Mouse (Mus musculus) MEL (cell line): ENCODE measurements around the gene Gm20388. TPM values are rescaled to one million over a fixed set of nuclear protein-coding genes. Genes with fewer than 3 reads are reported as not detected.

Source experiments
- DNase-seq: peaks from one replicate; pipeline ENCODE4 v3.0.0; 2011; ENCODE audit warnings: low read depth, low spot score
- H3K27ac ChIP-seq: 2 replicates; pipeline ENCODE4 v1.5.1; 2012; ENCODE audit warnings: low read depth, mild to moderate bottlenecking, control low read depth, low read length, moderate library complexity; ENCODE audit not compliant: control insufficient read depth
- H3K27me3 ChIP-seq, 2 experiments: fragments of 150-350 bp in 1 of 2; sonication (generic) in 1 of 2; 2 replicates each; pipeline ENCODE4 v1.6.1; 2012; ENCODE audit warnings: low read length in 2 of 2, mild to moderate bottlenecking in 2 of 2, improper control_type of control experiment in 1 of 2, moderate library complexity in 1 of 2; ENCODE audit not compliant: insufficient read depth in 2 of 2, control insufficient read depth in 1 of 2
- H3K36me3 ChIP-seq, 2 experiments: 2 replicates each; pipeline ENCODE4 v1.6.1; 2012 to 2014; ENCODE audit warnings: low read length in 2 of 2, improper control_type of control experiment in 1 of 2, inconsistent platforms in 1 of 2, mild to moderate bottlenecking in 1 of 2; ENCODE audit not compliant: insufficient read depth in 2 of 2, control insufficient read depth in 1 of 2
- H3K4me1 ChIP-seq, 2 experiments: fragments of 150-350 bp in 1 of 2; sonication (generic) in 1 of 2; 2 replicates each; pipeline ENCODE4 v1.6.1; 2012; ENCODE audit warnings: low read length in 2 of 2, improper control_type of control experiment in 1 of 2, mild to moderate bottlenecking in 1 of 2; ENCODE audit not compliant: insufficient read depth in 2 of 2, control insufficient read depth in 1 of 2
- H3K4me3 ChIP-seq, 2 experiments: fragments of 150-350 bp in 1 of 2; sonication (generic) in 1 of 2; 2 replicates each; pipeline ENCODE4 v1.5.1; 2012; ENCODE audit warnings: low read depth in 2 of 2, low read length in 2 of 2, mild to moderate bottlenecking in 2 of 2, moderate library complexity in 2 of 2, control low read depth in 1 of 2, improper control_type of control experiment in 1 of 2; ENCODE audit not compliant: control insufficient read depth in 1 of 2, insufficient read depth in 1 of 2
- H3K79me2 ChIP-seq: 2 replicates; pipeline ENCODE4 v1.6.1; 2012; ENCODE audit warnings: mild to moderate bottlenecking, low read length, moderate library complexity; ENCODE audit not compliant: control insufficient read depth, poor library complexity, insufficient read depth
- H3K9ac ChIP-seq: 2 replicates; pipeline ENCODE4 v1.6.1; 2012; ENCODE audit warnings: low read depth, mild to moderate bottlenecking, control low read depth, low read length, moderate library complexity; ENCODE audit not compliant: control insufficient read depth, poor library complexity, severe bottlenecking
- H3K9me3 ChIP-seq: fragments of 150-350 bp; sonication (generic); replicated peaks from 2 replicates; pipeline ENCODE4 v1.6.1; 2012; ENCODE audit warnings: mild to moderate bottlenecking, low read length, improper control_type of control experiment, moderate library complexity; ENCODE audit not compliant: insufficient read depth
- CHD2 ChIP-seq: IDR thresholded peaks from 2 replicates; pipeline ENCODE4 v1.6.1; 2011; ENCODE audit warnings: low read length, improper control_type of control experiment
- CTCF ChIP-seq, 3 experiments: IDR thresholded peaks in 2 of 3; conservative IDR thresholded peaks in 1 of 3; 2 replicates each; pipeline ENCODE4 v1.5.1; 2011 to 2012; ENCODE audit warnings: low read length in 3 of 3, low read depth in 2 of 3, mild to moderate bottlenecking in 2 of 3, improper control_type of control experiment in 1 of 3, inconsistent platforms in 1 of 3, mixed read lengths in 1 of 3, moderate library complexity in 1 of 3; ENCODE audit not compliant: control insufficient read depth in 1 of 3, insufficient read depth in 1 of 3, poor library complexity in 1 of 3, severe bottlenecking in 1 of 3
- EP300 ChIP-seq, 2 experiments: IDR thresholded peaks; 2 replicates each; pipeline ENCODE4 v1.6.1; 2011; ENCODE audit warnings: improper control_type of control experiment in 2 of 2, low read length in 2 of 2, low read depth in 1 of 2, mild to moderate bottlenecking in 1 of 2
- ETS1 ChIP-seq: IDR thresholded peaks from 2 replicates; pipeline ENCODE4 v1.6.1; 2012; ENCODE audit warnings: low read depth, mild to moderate bottlenecking, inconsistent platforms, low read length, improper control_type of control experiment, moderate library complexity
- HCFC1 ChIP-seq: IDR thresholded peaks from 2 replicates; pipeline ENCODE4 v1.6.1; 2012; ENCODE audit warnings: low read depth, mild to moderate bottlenecking, inconsistent platforms, low read length, improper control_type of control experiment, moderate library complexity
- MAX ChIP-seq: IDR thresholded peaks from 2 replicates; pipeline ENCODE4 v1.6.1; 2011; ENCODE audit warnings: low read length, improper control_type of control experiment
- MAZ ChIP-seq: IDR thresholded peaks from 2 replicates; pipeline ENCODE4 v1.6.1; 2012; ENCODE audit warnings: low read depth, mild to moderate bottlenecking, inconsistent platforms, low read length, improper control_type of control experiment
- MYB ChIP-seq: IDR thresholded peaks from 2 replicates; pipeline ENCODE4 v1.6.1; 2011; ENCODE audit warnings: mild to moderate bottlenecking, low read depth, low read length, improper control_type of control experiment
- NRF1 ChIP-seq: IDR thresholded peaks from 2 replicates; pipeline ENCODE4 v1.6.1; 2014; ENCODE audit warnings: low read depth, mild to moderate bottlenecking, inconsistent platforms, low read length, improper control_type of control experiment, moderate library complexity; ENCODE audit not compliant: poor library complexity, insufficient read depth, severe bottlenecking
- POLR2A ChIP-seq, 2 experiments: IDR thresholded peaks; 2 replicates each; pipeline ENCODE4 v1.6.1; 2011 to 2012; ENCODE audit warnings: low read length in 2 of 2, mild to moderate bottlenecking in 2 of 2, control low read depth in 1 of 2, improper control_type of control experiment in 1 of 2, low read depth in 1 of 2, moderate library complexity in 1 of 2; ENCODE audit not compliant: control insufficient read depth in 1 of 2, insufficient read depth in 1 of 2, poor library complexity in 1 of 2
- POLR2AphosphoS2 ChIP-seq: IDR thresholded peaks from 2 replicates; pipeline ENCODE4 v1.6.1; 2011; ENCODE audit warnings: low read length, improper control_type of control experiment
- RAD21 ChIP-seq: IDR thresholded peaks from 2 replicates; pipeline ENCODE4 v1.6.1; 2011; ENCODE audit warnings: mild to moderate bottlenecking, low read depth, low read length, improper control_type of control experiment
- SIN3A ChIP-seq: IDR thresholded peaks from 2 replicates; pipeline ENCODE4 v1.6.1; 2012; ENCODE audit warnings: low read length, improper control_type of control experiment, inconsistent platforms
- SMC3 ChIP-seq: IDR thresholded peaks from 2 replicates; pipeline ENCODE4 v1.6.1; 2011; ENCODE audit warnings: low read depth, low read length, improper control_type of control experiment
- TBP ChIP-seq: IDR thresholded peaks from 2 replicates; pipeline ENCODE4 v1.8.0; 2011; ENCODE audit warnings: low read depth, low read length, improper control_type of control experiment
- TCF12 ChIP-seq: IDR thresholded peaks from 2 replicates; pipeline ENCODE4 v1.6.1; 2014; ENCODE audit warnings: low read depth, mild to moderate bottlenecking, inconsistent platforms, low read length, improper control_type of control experiment, moderate library complexity
- ZC3H11A ChIP-seq: IDR thresholded peaks from 2 replicates; pipeline ENCODE4 v1.6.1; 2012; ENCODE audit warnings: low read depth, mild to moderate bottlenecking, inconsistent platforms, low read length, improper control_type of control experiment
- ZKSCAN1 ChIP-seq: IDR thresholded peaks from 2 replicates; pipeline ENCODE4 v1.6.1; 2012; ENCODE audit warnings: low read depth, mild to moderate bottlenecking, inconsistent platforms, low read length, improper control_type of control experiment, moderate library complexity
- ZMIZ1 ChIP-seq: IDR thresholded peaks from 2 replicates; pipeline ENCODE4 v1.6.1; 2012; ENCODE audit warnings: low read depth, mild to moderate bottlenecking, inconsistent platforms, low read length, improper control_type of control experiment, moderate library complexity
- ZNF384 ChIP-seq: IDR thresholded peaks from 2 replicates; pipeline ENCODE4 v1.6.1; 2012; ENCODE audit warnings: low read depth, mild to moderate bottlenecking, inconsistent platforms, low read length, improper control_type of control experiment
- polyA plus RNA-seq, 2 experiments: library from polyadenylated mRNA; stranded (reverse) in 1 of 2; unstranded in 1 of 2; fragments of >175 nt in 1 of 2; fragments of >200 nt in 1 of 2; gene quantifications; 2 replicates each; pipeline versions ENCODE4 v1.2.1 to v1.2.4; 2012; ENCODE audit warnings: low replicate concordance in 2 of 2, low read depth in 1 of 2; ENCODE audit not compliant: insufficient read length in 2 of 2, insufficient read depth in 1 of 2, missing spikeins in 1 of 2
- total RNA-seq: library from RNA; depleted of rRNA; stranded (reverse); fragments of 300-350 nt; gene quantifications from 2 replicates; pipeline ENCODE4 v1.2.3, GENCODE M21; 2012

The Gm20388 gene
- total and polyA plus RNA-seq, 3 experiments = 11.1 to 17.8 TPM; not detected in 1

GRCm38 (mm10) chr8:121391254-121391653 is 1480.6 kb downstream of the Gm20388 start:
- no peak for TF ChIP-seq ZMIZ1
- H3K27me3 ChIP-seq = no peaks in the 10 kb centered on the region
- H3K9ac ChIP-seq = no peak overlapping the region
- no peaks in the 10 kb centered on the region for H3K9me3 ChIP-seq
- H3K79me2 ChIP-seq = no peaks in the 10 kb centered on the region
- H3K4me3 ChIP-seq = no peak overlapping the region
- DNase-seq = no peak
- H3K36me3 ChIP-seq = no peaks in the 10 kb centered on the region
- H3K27ac ChIP-seq = no peak overlapping the region
- no peaks in the 10 kb centered on the region for H3K4me1 ChIP-seq

DNA sequence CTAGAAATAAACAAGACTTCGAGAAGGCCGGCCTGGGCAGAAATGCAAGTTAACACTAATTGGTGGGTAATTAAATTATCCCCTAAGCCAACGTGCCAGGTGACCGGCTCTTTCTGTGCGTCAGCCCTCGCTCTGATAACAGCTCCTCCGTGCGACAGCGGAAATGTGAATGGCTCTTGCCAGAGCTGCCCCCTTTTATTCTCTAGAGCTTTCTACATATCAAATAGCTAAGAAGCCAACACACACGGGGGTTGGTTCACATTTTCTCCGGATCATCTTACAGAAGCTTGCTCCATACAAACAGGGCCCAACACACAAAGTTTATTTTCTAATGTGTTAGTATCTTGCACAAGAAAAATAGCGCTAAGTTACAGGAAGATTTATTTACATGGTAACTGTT is 1481.1 kb downstream of the Gm20388 start:
- H3K9ac ChIP-seq = no peak overlapping the region
- TF ChIP-seq RAD21 = no peak
- TF ChIP-seq POLR2A (IDR thresholded peaks at IDR 0.05; ENCODE audit: control insufficient read depth in 1 of 2, insufficient read depth in 1 of 2, low read depth in 1 of 2, low read length in 2 of 2, poor library complexity in 1 of 2) = no peak
- TF ChIP-seq POLR2AphosphoS2 = no peak
- no peak for TF ChIP-seq NRF1
- TF ChIP-seq CHD2 = no peak
- no peak for TF ChIP-seq SIN3A
- TF ChIP-seq MYB = no peak
- no peak for TF ChIP-seq ZKSCAN1
- TF ChIP-seq MAX = no peak
- TF ChIP-seq EP300 (IDR thresholded peaks at IDR 0.05; ENCODE audit: low read depth in 1 of 2, low read length in 2 of 2) = no peak
- no peak for TF ChIP-seq MAZ
- TF ChIP-seq TCF12 = no peak
- no peak for TF ChIP-seq TBP
- TF ChIP-seq ZC3H11A = no peak
- no peak for TF ChIP-seq ZNF384
- no peak for TF ChIP-seq SMC3
- no peak for TF ChIP-seq HCFC1
- no peak for TF ChIP-seq ETS1
- TF ChIP-seq CTCF (IDR thresholded peaks at IDR 0.05 in 2 of 3, conservative IDR thresholded peaks at IDR 0.05 in 1 of 3; ENCODE audit: control insufficient read depth in 1 of 3, insufficient read depth in 1 of 3, low read depth in 2 of 3, low read length in 3 of 3, poor library complexity in 1 of 3, severe bottlenecking in 1 of 3) = no peak
- TF ChIP-seq, all 39 proteins: peak for 0
- Histone ChIP-seq H3K9me3 (no peaks in the 10 kb centered on the region), H3K4me1 (no peaks in the 10 kb centered on the region), H3K4me3 (no peak overlapping the region), H3K36me3 (no peaks in the 10 kb centered on the region), H3K27me3 (no peaks in the 10 kb centered on the region), H3K79me2 (no peaks in the 10 kb centered on the region), H3K27ac (no peak overlapping the region)
- no peak for DNase-seq
